Comparison of ENCODE assay signal across 9 mouse cellular contexts in the genomic region with DNA sequence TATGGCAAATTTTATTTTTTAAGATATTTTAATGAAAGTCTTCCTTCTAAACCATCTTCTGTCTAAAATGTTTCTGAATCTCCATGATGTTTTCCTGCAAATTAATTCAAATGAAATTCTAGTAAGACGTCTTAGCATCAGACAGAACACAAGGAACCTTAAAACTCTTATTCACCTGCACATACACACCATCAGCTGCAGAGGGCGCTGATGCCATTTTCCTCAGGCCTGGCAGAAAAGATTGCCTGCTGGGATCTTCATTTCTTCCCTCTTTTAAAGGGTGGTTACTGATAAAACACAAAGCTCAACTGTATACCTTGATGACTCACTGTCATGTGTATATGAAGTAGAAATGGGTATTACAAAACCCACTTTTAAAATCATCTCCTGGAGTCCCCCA. TPM values are rescaled to one million over a fixed set of nuclear protein-coding genes. Genes with fewer than 3 reads are reported as not detected.
DNase-seq lines count a peak whose midpoint lies in the region; ATAC-seq lines count a peak whose summit lies in the region.
"Had no signal": no experiment of that assay in that cellular context is flagged by ENCODE, and none has a peak within 500 bp of the region (broad histone marks: within the 10 kb centered on the region; RNA-seq: fewer than 3 reads in every experiment).

No protein-coding gene starts in this region.

- H3K9ac ChIP-seq in midbrain, embryonic 11.5 days (ENCODE audit: low read length), result no peak overlapping the region
- H3K9ac ChIP-seq in midbrain, embryonic 16.5 days (ENCODE audit: low read depth, low read length), result no peak overlapping the region
- H3K9ac ChIP-seq: neural tube, embryonic 13.5 days had no signal

- H3K36me3 ChIP-seq in midbrain, embryonic 11.5 days (ENCODE audit: control insufficient read depth, insufficient read depth, low read length), result no peaks in the 10 kb centered on the region
- H3K36me3 ChIP-seq in midbrain, embryonic 16.5 days (ENCODE audit: control insufficient read depth, insufficient read depth, low read length), result no peaks in the 10 kb centered on the region
- H3K36me3 ChIP-seq: neural tube, embryonic 13.5 days had no signal

- DNase-seq in gastrocnemius, postnatal 14 days, result peak; percentile 24
- no peak for DNase-seq in gastrocnemius, postnatal 25 days
- DNase-seq in midbrain, embryonic 11.5 days (ENCODE audit: low spot score, missing footprints), result peak; percentile 92
- peak; percentile 32 to 33 for DNase-seq in adrenal gland, postnatal 36 days
- DNase-seq in left cerebral cortex, postnatal 14 days (ENCODE audit: low spot score in 2 of 2), result peak; percentile 53 to 62
- DNase-seq in telencephalon, adult 2 months (ENCODE audit: low read depth, low spot score), result peak; percentile 8
- no peak for DNase-seq in cerebellum, adult 18-20 months

- no peak overlapping the region for H3K4me2 ChIP-seq in midbrain, embryonic 11.5 days
- H3K4me2 ChIP-seq in midbrain, embryonic 16.5 days (ENCODE audit: low read length), result no peak overlapping the region
- H3K4me2 ChIP-seq: neural tube, embryonic 13.5 days had no signal

- H3K27ac ChIP-seq in midbrain, embryonic 11.5 days (ENCODE audit: low read depth, low read length), result no peak overlapping the region
- no peak overlapping the region for H3K27ac ChIP-seq in midbrain, embryonic 16.5 days (ENCODE audit: low read length)
- H3K27ac ChIP-seq: neural tube, embryonic 13.5 days had no signal

- H3K4me1 ChIP-seq in midbrain, embryonic 11.5 days (ENCODE audit: control insufficient read depth, insufficient read depth, low read length), result peaks cover under 1% of the 10 kb centered on the region; the same call in 1 of the 2 replicates
- peaks cover 3% of the 10 kb centered on the region for H3K4me1 ChIP-seq in midbrain, embryonic 16.5 days (ENCODE audit: control insufficient read depth, insufficient read depth, low read length)

- no peaks in the 10 kb centered on the region for H3K9me3 ChIP-seq in midbrain, embryonic 11.5 days (ENCODE audit: control insufficient read depth, low read length)
- no peaks in the 10 kb centered on the region for H3K9me3 ChIP-seq in midbrain, embryonic 16.5 days (replicated peaks; ENCODE audit: control insufficient read depth, low read length, poor library complexity, severe bottlenecking)
- H3K9me3 ChIP-seq: neural tube, embryonic 13.5 days had no signal

- ATAC-seq in midbrain, embryonic 11.5 days (ENCODE audit: low FRiP score), result no peak
- ATAC-seq in midbrain, embryonic 16.5 days, result no peak

- 13% methylated on average over 2 of the region's 2 CpGs for WGBS in midbrain, embryonic 11.5 days
- 8% methylated on average over 2 of the region's 2 CpGs for WGBS in midbrain, embryonic 16.5 days

- peaks cover 18% of the 10 kb centered on the region for H3K27me3 ChIP-seq in midbrain, embryonic 11.5 days (ENCODE audit: control insufficient read depth, insufficient read depth, low read length)
- H3K27me3 ChIP-seq in midbrain, embryonic 16.5 days (ENCODE audit: control insufficient read depth, insufficient read depth, low read depth, low read length), result peaks cover 22% of the 10 kb centered on the region

- no peak overlapping the region for H3K4me3 ChIP-seq in midbrain, embryonic 11.5 days (ENCODE audit: low read depth, low read length)
- no peak overlapping the region for H3K4me3 ChIP-seq in midbrain, embryonic 16.5 days (ENCODE audit: low read depth, low read length)
- H3K4me3 ChIP-seq: neural tube, embryonic 13.5 days had no signal

- intact Hi-C loops in gastrocnemius, postnatal 14 days (cut with DNase I; ENCODE audit: low total_unique reads), result loop anchor here (10.0 kb wide), 2 partner anchors 234 to 414 kb away; no protein-coding TSS in a partner anchor
- intact Hi-C loops in left cerebral cortex, postnatal 14 days (cut with DNase I), result loop anchor here (10.0 kb wide), 1 partner anchor 234 kb away; no protein-coding TSS in a partner anchor

RNA-seq across cellular contexts. Expression of a gene that starts 4.7 kb away (rescaled TPM):
- 1 to 10 TPM; 4.7 to 6.1 TPM for total RNA-seq in gastrocnemius, postnatal 14 days (2021)
- total RNA-seq in gastrocnemius, postnatal 25 days (2021), result 1 to 10 TPM; 3.1 to 5.9 TPM
- polyA plus RNA-seq in midbrain, embryonic 11.5 days (2014; fragmentation: Nextera tagmentation; extraction: Ambion mirVana), result 0.60 and 0.77 TPM in 2 replicates
- polyA plus RNA-seq in midbrain, embryonic 16.5 days (2015; fragmentation: Nextera tagmentation; extraction: Ambion mirVana), result 16.3 and 20.0 TPM in 2 replicates
- 10 to 100 TPM; 65.6 to 79.0 TPM for total RNA-seq in adrenal gland, postnatal 36 days (2021)
- total RNA-seq in left cerebral cortex, postnatal 14 days (2021), result 1 to 10 TPM; 9.2 to 9.6 TPM

RNA-seq across cellular contexts. Expression of a gene that starts 42.4 kb away (rescaled TPM):
- under 1 TPM in 1 of 2 experiments, not detected in 1; 0.09 TPM for total RNA-seq in gastrocnemius, postnatal 14 days (2021)
- total RNA-seq in gastrocnemius, postnatal 25 days (2021), result under 1 TPM in 1 of 2 experiments, not detected in 1; 0.13 TPM
- 0.12 TPM in 1 of 2 replicates, not detected in the other for polyA plus RNA-seq in midbrain, embryonic 11.5 days (2014; fragmentation: Nextera tagmentation; extraction: Ambion mirVana)
- 0.70 and 1.2 TPM in 2 replicates for polyA plus RNA-seq in midbrain, embryonic 16.5 days (2015; fragmentation: Nextera tagmentation; extraction: Ambion mirVana)
- total RNA-seq in adrenal gland, postnatal 36 days (2021), result under 1 TPM; 0.26 to 0.49 TPM
- 1 to 10 TPM; 3.2 to 3.4 TPM for total RNA-seq in left cerebral cortex, postnatal 14 days (2021)

Comparison
In these comparisons a context has a peak if more than half of its experiments do, and no peak if none do; other contexts are left out.
1. DNase-seq: peak in gastrocnemius, postnatal 14 days (single experiment), midbrain, embryonic 11.5 days (single experiment), adrenal gland, postnatal 36 days (2 of 2), left cerebral cortex, postnatal 14 days (2 of 2) and telencephalon, adult 2 months (single experiment); none in gastrocnemius, postnatal 25 days (single experiment) and cerebellum, adult 18-20 months (0 of 2).
2. RNA of a gene that starts 4.7 kb away (total RNA-seq): 65.6 to 79.0 TPM in adrenal gland, postnatal 36 days; 9.2 to 9.6 TPM in left cerebral cortex, postnatal 14 days, 4.7 to 6.1 TPM in gastrocnemius, postnatal 14 days and 3.1 to 5.9 TPM in gastrocnemius, postnatal 25 days; every median in the first group is over 4 times any median in the second.